Mouse (Mus musculus) kidney, embryonic 16.5 days (tissue): ENCODE results near the gene Siglecf. TPM values are rescaled to one million over a fixed set of nuclear protein-coding genes. Genes with fewer than 3 reads are reported as not detected.

ENCODE experiments used
- ATAC-seq: fragments of 200-750 bp; cut with Nextera tagmentation; 2 replicates; pipeline ENCODE4 v1.8.0; 2017; ENCODE audit warnings: moderate TSS enrichment; ENCODE audit not compliant: low FRiP score, low TSS enrichment
- H3K27ac ChIP-seq: fragments of 300-500 bp; sonication (generic); 2 replicates; pipeline ENCODE4 v1.5.1; 2014; ENCODE audit warnings: low read length
- H3K27me3 ChIP-seq: fragments of 300-500 bp; sonication (generic); 2 replicates; pipeline ENCODE4 v1.6.1; 2014; ENCODE audit warnings: low read length, control low read depth, mixed read lengths; ENCODE audit not compliant: insufficient read depth
- H3K36me3 ChIP-seq: fragments of 300-500 bp; sonication (generic); 2 replicates; pipeline ENCODE4 v1.6.1; 2014; ENCODE audit warnings: low read length, control low read depth, mixed read lengths; ENCODE audit not compliant: insufficient read depth
- H3K4me1 ChIP-seq: fragments of 300-500 bp; sonication (generic); 2 replicates; pipeline ENCODE4 v1.6.1; 2014; ENCODE audit warnings: low read length, control low read depth, mixed read lengths; ENCODE audit not compliant: insufficient read depth
- H3K4me2 ChIP-seq: fragments of 300-500 bp; sonication (generic); replicated peaks from 2 replicates; pipeline ENCODE4 v1.6.1; 2014; ENCODE audit warnings: low read depth, low read length
- H3K4me3 ChIP-seq: fragments of 300-500 bp; sonication (generic); 2 replicates; pipeline ENCODE4 v1.5.1; 2014; ENCODE audit warnings: mild to moderate bottlenecking, low read length
- H3K9ac ChIP-seq: fragments of 300-500 bp; sonication (generic); replicated peaks from 2 replicates; pipeline ENCODE4 v1.6.1; 2014; ENCODE audit warnings: low read length
- H3K9me3 ChIP-seq: fragments of 300-500 bp; sonication (generic); 2 replicates; pipeline ENCODE4 v1.6.1; 2016; ENCODE audit warnings: low read length, control low read depth
- WGBS: fragments of 180-500 bp; shearing (Covaris S2); extraction: QIAGEN DNeasy Blood & Tissue Kit; methylation state at CpG from one replicate; pipeline ENCODE4 v1.1.7; 2014; 5-methylcytosine and 5-hydroxymethylcytosine counted together
- polyA plus RNA-seq: library from polyadenylated mRNA; unstranded; fragments of >200 nt; fragmentation: Nextera tagmentation; extraction: Ambion mirVana; gene quantifications from 2 replicates; pipeline ENCODE4 v1.2.1, GENCODE M21; 2015

The Siglecf gene
- polyA plus RNA-seq: not detected in 2 replicates

DNA sequence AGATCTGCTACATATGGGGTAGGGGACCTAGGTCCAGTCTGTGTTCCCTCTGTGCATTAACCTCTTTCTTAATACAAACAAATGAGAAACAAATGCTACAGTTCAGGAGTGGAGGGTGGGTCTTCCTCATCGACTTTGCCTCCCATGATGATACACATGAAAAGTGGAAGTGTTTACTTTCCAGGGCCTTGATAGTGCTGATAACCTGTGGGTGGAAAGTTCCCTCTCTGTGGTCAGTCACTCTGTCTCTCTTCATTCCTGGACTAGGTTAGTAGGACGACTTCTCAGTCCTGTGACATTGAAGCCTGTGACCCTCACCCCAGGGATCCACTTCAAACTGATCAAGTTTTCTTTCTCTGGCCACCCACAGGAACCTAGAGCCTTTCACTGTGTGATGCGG, at the start of gene Siglecf:
Gene Siglecf (plus strand): TSS at position 188 of the 400 bp plus-strand sequence.
- Histone ChIP-seq H3K36me3 (no peaks in the 10 kb centered on the region), H3K9me3 (no peaks in the 10 kb centered on the region), H3K4me2 (no peak within 1 kb of the TSS), H3K27ac (no peak within 1 kb of the TSS), H3K27me3 (no peaks in the 10 kb centered on the region), H3K4me1 (no peaks in the 10 kb centered on the region), H3K9ac (no peak within 1 kb of the TSS), H3K4me3 (no peak within 1 kb of the TSS)
- ATAC-seq: no peak
- WGBS: 65% methylated on average over 3 of the region's 3 CpGs

- WGBS: 76% methylated on average over 3 of the region's 3 CpGs
- no peaks in the 10 kb centered on the region for H3K27me3 ChIP-seq
- no peak overlapping the region for H3K9ac ChIP-seq
- H3K4me2 ChIP-seq: 0 out of 2 replicates have a peak overlapping the region, but pooled peaks have one; percentile 5
- 0 out of 2 replicates have a peak overlapping the region, but pooled peaks have one; percentile 55 for H3K27ac ChIP-seq
- H3K4me3 ChIP-seq: no peak overlapping the region
- H3K4me1 ChIP-seq: no peaks in the 10 kb centered on the region
- no peaks in the 10 kb centered on the region for H3K9me3 ChIP-seq
- ATAC-seq: no peak
- H3K36me3 ChIP-seq: peaks cover 45% of the 10 kb centered on the region
These were observed 45.9 kb upstream of the Siglecf start for GRCm38 (mm10) chr7:43305235-43305634.

GRCm38 (mm10) chr7:43309069-43309468, 42.1 kb upstream of the Siglecf start:
- H3K9ac ChIP-seq: no peak overlapping the region
- H3K36me3 ChIP-seq: peaks cover 28% of the 10 kb centered on the region
- ATAC-seq: no peak
- no peak overlapping the region for H3K4me2 ChIP-seq
- peak overlapping the region; percentile 31; the same call in 1 of the 2 replicates for H3K27ac ChIP-seq
- H3K4me1 ChIP-seq: peaks cover 11% of the 10 kb centered on the region
- 72% methylated on average over 2 of the region's 2 CpGs for WGBS
- H3K4me3 ChIP-seq: no peak overlapping the region
- no peaks in the 10 kb centered on the region for H3K27me3 ChIP-seq
- H3K9me3 ChIP-seq: no peaks in the 10 kb centered on the region

DNA sequence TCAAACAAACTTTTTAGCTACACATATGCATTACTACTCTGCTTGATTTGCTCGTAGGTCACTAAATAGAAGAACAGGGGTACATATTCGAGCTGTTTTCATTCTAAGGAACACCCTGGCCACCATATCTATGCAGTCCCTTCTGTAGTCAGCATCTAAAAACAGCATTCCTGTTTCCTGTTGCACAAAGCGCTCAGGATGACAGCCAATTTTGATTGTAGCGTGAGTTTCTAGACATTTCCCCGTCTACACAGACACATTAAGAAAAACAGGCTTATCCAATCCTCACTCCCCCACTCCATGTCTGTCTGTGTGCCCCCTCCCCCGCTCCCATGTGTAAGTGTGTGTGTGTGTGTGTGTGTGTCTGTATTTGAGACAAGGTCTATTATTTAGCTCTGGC, 39.5 kb upstream of the Siglecf start:
- Histone ChIP-seq H3K9ac (no peak overlapping the region), H3K27me3 (no peaks in the 10 kb centered on the region), H3K4me3 (peak overlapping the region; percentile 72), H3K4me1 (peaks cover 11% of the 10 kb centered on the region), H3K36me3 (0 out of 2 replicates have a peak, but pooled peaks cover 10% of the 10 kb centered on the region), H3K4me2 (peak overlapping the region; percentile 82), H3K9me3 (no peaks in the 10 kb centered on the region), H3K27ac (no peak overlapping the region)
- WGBS: 61% methylated on average over 6 of the region's 6 CpGs
- ATAC-seq: no peak

DNA sequence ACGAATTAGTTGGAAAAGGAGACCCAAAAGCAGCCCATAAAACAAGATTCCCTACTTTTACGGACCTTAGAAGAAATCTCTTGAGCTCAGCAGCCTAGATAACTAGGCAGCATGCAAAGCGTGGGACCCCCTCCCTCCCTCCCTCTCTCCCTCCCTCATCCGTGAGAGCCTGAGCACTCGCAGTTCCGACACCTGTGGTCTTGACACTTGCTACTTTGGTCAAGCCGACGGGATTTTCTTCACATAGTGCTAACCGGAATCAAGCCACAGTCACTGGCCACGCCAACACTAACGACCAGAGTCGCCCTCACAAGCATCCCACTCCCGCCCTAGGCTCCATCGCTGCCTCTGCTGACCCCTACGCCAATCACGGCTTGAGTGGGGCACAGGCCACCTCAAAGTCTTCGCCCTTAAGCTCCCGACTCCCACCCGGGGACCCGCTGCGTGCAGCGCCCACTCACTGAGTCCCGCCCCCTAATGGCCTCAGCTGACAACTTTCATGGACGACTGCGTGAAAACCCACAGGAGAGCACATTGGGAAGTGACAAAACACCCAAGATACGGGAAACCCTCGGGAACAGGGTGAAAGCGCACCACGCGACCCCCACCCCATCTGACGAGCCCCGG, 38.6 kb upstream of the Siglecf start:
- Histone ChIP-seq H3K4me2 (peak overlapping the region; percentile 82), H3K4me1 (peaks cover 11% of the 10 kb centered on the region), H3K36me3 (0 out of 2 replicates have a peak, but pooled peaks cover 8% of the 10 kb centered on the region), H3K9ac (peak overlapping the region; percentile 81), H3K4me3 (peak overlapping the region; percentile 72), H3K27me3 (no peaks in the 10 kb centered on the region), H3K9me3 (no peaks in the 10 kb centered on the region), H3K27ac (peak overlapping the region; percentile 90)
- WGBS: 2% methylated on average over 32 of the region's 32 CpGs
- peak; percentile 70 for ATAC-seq

GRCm38 (mm10) chr7:43313013-43313428, 38.1 kb upstream of the Siglecf start, which contains the start of gene Zfp715:
Gene Zfp715, minus strand, starts transcription at chr7:43313294.
- 0 out of 2 replicates have a peak, but pooled peaks cover 7% of the 10 kb centered on the region for H3K36me3 ChIP-seq
- peak within 1 kb of the TSS; percentile 72 for H3K4me3 ChIP-seq
- H3K27ac ChIP-seq: peak within 1 kb of the TSS; percentile 90
- peak within 1 kb of the TSS; percentile 82 for H3K4me2 ChIP-seq
- under 1% methylated on average over 33 of the region's 33 CpGs for WGBS
- H3K27me3 ChIP-seq: no peaks in the 10 kb centered on the region
- H3K9me3 ChIP-seq: no peaks in the 10 kb centered on the region
- H3K4me1 ChIP-seq: peaks cover 11% of the 10 kb centered on the region
- ATAC-seq: peak; percentile 94
- H3K9ac ChIP-seq: peak within 1 kb of the TSS; percentile 81

GRCm38 (mm10) chr7:43326223-43326780, 24.8 kb upstream of the Siglecf start:
- Histone ChIP-seq H3K4me2 (no peak overlapping the region), H3K36me3 (no peaks in the 10 kb centered on the region), H3K4me1 (no peaks in the 10 kb centered on the region), H3K4me3 (no peak overlapping the region), H3K9ac (no peak overlapping the region), H3K27ac (no peak overlapping the region), H3K9me3 (no peaks in the 10 kb centered on the region), H3K27me3 (no peaks in the 10 kb centered on the region)
- 62% methylated on average over 10 of the region's 10 CpGs for WGBS
- ATAC-seq: no peak

- H3K36me3 ChIP-seq: no peaks in the 10 kb centered on the region
- no peak for ATAC-seq
- no peaks in the 10 kb centered on the region for H3K9me3 ChIP-seq
- WGBS: 64% methylated on average over 4 of the region's 4 CpGs
- no peaks in the 10 kb centered on the region for H3K27me3 ChIP-seq
- no peak overlapping the region for H3K9ac ChIP-seq
- no peak overlapping the region for H3K4me3 ChIP-seq
- no peak overlapping the region for H3K4me2 ChIP-seq
- H3K4me1 ChIP-seq: no peaks in the 10 kb centered on the region
- no peak overlapping the region for H3K27ac ChIP-seq
These were observed 23.0 kb upstream of the Siglecf start for GRCm38 (mm10) chr7:43328101-43328500.

DNA sequence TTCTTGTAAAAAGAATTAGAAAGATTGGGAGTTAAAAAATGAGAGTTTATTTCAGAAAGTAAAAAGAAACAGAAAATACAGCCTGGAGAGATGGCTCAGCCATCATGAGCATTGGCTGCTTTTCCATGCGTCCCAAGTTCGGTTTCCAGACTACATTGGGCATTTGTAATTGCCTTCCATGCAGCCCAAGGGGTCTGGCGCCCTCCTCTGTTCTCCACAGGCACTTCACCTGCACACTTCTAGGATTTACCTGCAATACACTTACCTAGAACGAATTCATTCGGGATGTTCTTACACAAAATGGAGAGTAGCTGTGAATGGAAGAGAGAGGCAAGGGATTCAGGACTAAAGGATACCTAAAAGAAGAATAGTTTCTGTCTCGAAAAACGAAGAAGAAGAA, 17.9 kb upstream of the Siglecf start:
- Histone ChIP-seq H3K27me3 (no peaks in the 10 kb centered on the region), H3K4me1 (no peaks in the 10 kb centered on the region), H3K4me2 (no peak overlapping the region), H3K9ac (no peak overlapping the region), H3K9me3 (no peaks in the 10 kb centered on the region), H3K36me3 (no peaks in the 10 kb centered on the region), H3K27ac (no peak overlapping the region), H3K4me3 (no peak overlapping the region)
- 45% methylated on average over 5 of the region's 7 CpGs for WGBS
- ATAC-seq: no peak

- 74% methylated on average over 2 of the region's 2 CpGs for WGBS
- Histone ChIP-seq H3K4me1 (no peaks in the 10 kb centered on the region), H3K27me3 (no peaks in the 10 kb centered on the region), H3K27ac (no peak overlapping the region), H3K9me3 (no peaks in the 10 kb centered on the region), H3K9ac (no peak overlapping the region), H3K36me3 (no peaks in the 10 kb centered on the region), H3K4me3 (no peak overlapping the region), H3K4me2 (no peak overlapping the region)
- ATAC-seq: peak; percentile 57; the same call in 1 of the 2 replicates
These were observed 17.2 kb upstream of the Siglecf start for GRCm38 (mm10) chr7:43333899-43334298.
